Mouse (Mus musculus): Measurements from ENCODE around the gene Tmem102.

DNA sequence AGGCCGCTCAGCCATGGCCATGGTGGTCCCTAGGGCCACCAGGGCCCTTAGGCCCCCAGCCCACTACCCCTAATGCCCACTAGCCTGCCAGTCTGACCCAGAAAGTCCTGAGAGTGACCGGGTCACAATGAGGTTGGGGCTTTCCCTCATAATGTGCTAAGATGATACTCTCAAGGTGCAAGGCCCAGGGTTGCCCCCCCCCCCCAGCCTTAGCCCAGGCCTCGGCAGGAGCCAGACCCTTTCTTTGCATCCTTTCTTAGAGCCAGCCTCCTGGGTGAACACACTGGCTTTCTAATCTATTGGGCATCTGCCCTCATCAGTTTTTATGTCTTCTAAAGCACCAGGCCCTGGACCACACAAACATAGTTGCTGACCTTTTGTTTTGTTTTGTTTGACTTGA lies 16.7 kb upstream of the Tmem102 start, which contains the start of gene Spem1:
- TF ChIP-seq CTCF (IDR thresholded peaks at IDR 0.05) (no peak), EP300 (IDR thresholded peaks at IDR 0.05) (no peak)
